Mouse (Mus musculus) R1 (cell line): ENCODE results near the gene Atic.
A peak's percentile ranks its signal among the peaks of the same experiment; 100 is the strongest.

Experiments
- DNase-seq: peaks from one replicate; pipeline ENCODE4 v3.0.0-alpha.2; 2018; ENCODE audit warnings: low read depth, low spot score

Gene Atic

GRCm38 (mm10) chr1:71593184-71593583 is 36.2 kb downstream of the Atic start:
- DNase-seq = no peak

GRCm38 (mm10) chr1:71594268-71594667 is 37.3 kb downstream of the Atic start:
- no peak for DNase-seq

DNA sequence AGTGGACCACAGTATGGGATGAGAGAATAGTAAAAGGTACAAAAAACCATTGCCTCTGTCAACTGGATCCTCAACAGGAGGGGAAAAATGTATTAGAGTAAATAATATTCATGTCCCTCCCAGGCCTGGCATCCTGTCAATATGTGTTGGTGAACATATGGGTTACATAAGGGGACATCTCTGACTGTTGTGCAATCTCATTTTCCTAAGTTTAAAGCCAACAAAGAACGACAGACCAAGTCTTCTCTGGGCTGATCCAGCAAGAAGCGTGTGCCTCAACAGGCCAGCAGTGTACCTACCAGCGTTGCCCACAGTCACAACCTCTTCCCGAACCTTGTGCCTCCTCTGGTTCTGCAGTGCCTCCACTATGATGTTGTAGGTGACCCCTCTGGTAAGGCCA is 38.4 kb downstream of the Atic start:
- no peak for DNase-seq

- no peak for DNase-seq
Observed at GRCm38 (mm10) chr1:71605751-71606150, 48.8 kb downstream of the Atic start.

GRCm38 (mm10) chr1:71606600-71607325 is 49.8 kb downstream of the Atic start:
- DNase-seq = no peak

GRCm38 (mm10) chr1:71609057-71609775 is 52.3 kb downstream of the Atic start:
- peak; percentile 57 for DNase-seq

DNA sequence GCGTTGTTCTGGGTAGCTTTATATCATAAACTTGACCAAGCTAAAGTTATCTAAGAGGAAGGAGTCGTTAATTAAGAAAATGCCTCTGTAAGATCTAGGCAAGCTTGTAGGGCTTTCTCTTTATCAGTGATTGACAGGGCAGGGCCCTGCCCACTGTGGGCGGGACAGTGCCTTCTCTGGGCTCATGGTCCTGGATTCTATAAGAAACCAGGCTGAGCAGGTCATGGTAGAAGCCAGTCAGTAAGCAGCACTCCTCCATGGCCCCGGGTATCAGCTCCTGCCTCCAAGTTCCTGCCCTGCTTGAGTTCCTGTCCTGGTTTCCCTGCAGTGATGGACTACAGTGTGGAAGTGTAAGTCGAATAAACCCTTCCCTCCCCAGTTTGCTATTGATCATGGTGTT is 53.0 kb downstream of the Atic start:
- peak; percentile 66 for DNase-seq

GRCm38 (mm10) chr1:71612256-71612655 is 55.3 kb downstream of the Atic start:
- DNase-seq = no peak

DNA sequence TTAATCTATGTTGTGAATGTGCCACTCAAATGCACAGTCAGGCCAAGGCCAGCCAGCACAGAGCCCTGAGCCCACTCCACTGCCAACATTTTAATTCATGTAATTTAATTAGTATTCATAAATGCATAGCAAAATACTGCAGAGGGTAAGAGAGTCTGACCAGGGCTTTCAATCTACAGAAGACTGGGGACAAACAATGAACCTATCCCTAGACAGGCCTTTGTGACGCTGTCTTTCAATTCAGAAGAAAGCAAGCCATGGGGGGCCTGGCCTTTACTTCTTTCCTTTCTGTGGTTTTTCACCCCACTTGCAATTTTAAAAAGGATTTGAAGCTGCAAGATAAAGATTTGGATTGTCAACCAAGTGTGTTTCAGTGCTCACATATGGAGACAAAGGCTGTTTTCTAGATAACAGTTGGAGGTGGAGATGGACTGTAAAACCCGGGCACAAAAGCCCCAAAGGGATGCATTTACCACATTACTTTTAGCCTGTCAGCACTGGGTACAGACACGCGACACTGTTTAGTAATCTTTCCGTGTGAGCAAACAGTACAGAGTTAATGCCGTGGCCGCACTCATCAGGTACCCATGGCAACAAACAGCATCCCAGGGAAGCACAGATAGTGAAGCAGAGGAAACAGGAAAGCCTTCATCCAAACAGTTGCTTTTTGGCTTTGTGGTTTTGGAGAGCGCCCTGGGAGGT is 57.7 kb downstream of the Atic start:
- DNase-seq = no peak

GRCm38 (mm10) chr1:71621526-71621925 is 64.6 kb downstream of the Atic start:
- no peak for DNase-seq

DNA sequence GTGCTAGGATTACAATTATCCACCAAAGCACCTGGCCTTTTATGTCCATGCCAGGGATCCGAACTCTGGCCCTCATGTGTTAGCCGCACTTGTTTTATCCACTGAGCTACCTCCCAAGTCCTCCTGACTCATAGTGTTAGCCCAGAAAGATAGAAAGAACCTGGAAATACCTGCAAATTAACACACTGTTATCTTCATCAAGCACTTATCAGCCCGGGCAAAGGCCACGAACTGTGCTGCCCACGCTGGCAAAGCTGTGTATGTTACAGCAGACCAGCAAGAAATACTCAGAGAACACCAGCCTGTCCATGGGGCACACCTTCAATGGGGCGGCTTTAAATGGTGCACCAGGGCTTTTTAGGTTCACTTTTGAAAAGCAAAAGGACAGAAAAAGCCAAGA is 66.7 kb downstream of the Atic start:
- DNase-seq = no peak
